Mouse (Mus musculus) gastrocnemius, postnatal 10 days (tissue): Measurements from ENCODE around the gene 2210010C04Rik. TPM values are rescaled to one million over a fixed set of nuclear protein-coding genes. Genes with fewer than 3 reads are reported as not detected.
"Not testable (repeated sequence)": the region's sequence is repeated elsewhere in the genome, so short reads cannot be mapped to it uniquely, and the experiment has no call there.

Source experiments
- DNase-seq: peaks from one replicate; pipeline ENCODE4 v3.0.0; 2021; ENCODE audit warnings: mixed read lengths
- total RNA-seq, 2 experiments: library from RNA; stranded (reverse); gene quantifications; 2 replicates each; pipeline ENCODE4 v1.2.3; 2021

Gene 2210010C04Rik
- total RNA-seq, 2 experiments from 2014 or later: not detected

- DNase-seq: no peak
Observed at GRCm38 (mm10) chr6:41019140-41019539, 16.2 kb downstream of the 2210010C04Rik start.

- no peak for DNase-seq
Observed at GRCm38 (mm10) chr6:41018629-41019028, 16.7 kb downstream of the 2210010C04Rik start.

- DNase-seq: no peak
Observed at GRCm38 (mm10) chr6:41015065-41015464, 20.2 kb downstream of the 2210010C04Rik start.

- DNase-seq: not testable (repeated sequence)
Observed at GRCm38 (mm10) chr6:40999379-40999778, 35.9 kb downstream of the 2210010C04Rik start, which contains the start of gene Gm2663. Gm2663 (minus strand) TSS chr6:40999479.

Other genes starting within 250 kb of the 2210010C04Rik start
- gene Moxd2, start 148.0 kb downstream of the 2210010C04Rik start, total RNA-seq: not detected
- not detected for gene Prss58, start 135.1 kb downstream of the 2210010C04Rik start, total RNA-seq
- gene 1700074P13Rik, start 95.0 kb downstream of the 2210010C04Rik start, total RNA-seq: not detected
- gene Gm4744, start 83.6 kb downstream of the 2210010C04Rik start, total RNA-seq: not detected
- gene 1810009J06Rik, start 70.8 kb downstream of the 2210010C04Rik start, total RNA-seq: not detected
- not detected for gene Gm2663, start 36.0 kb downstream of the 2210010C04Rik start, total RNA-seq